Mouse (Mus musculus) heart, embryonic 12.5 days (tissue): ENCODE measurements at regions not wholly inside any gene's neighbourhood (a gene's known extent, or its start where the extent isn't known, plus 50 kb on each side); places are given as distances from the start of the nearest gene placed in this dataset.
A peak's percentile ranks its signal among the peaks of the same experiment; 100 is the strongest.

Source experiments
- ATAC-seq: fragments of 200-750 bp; cut with Nextera tagmentation; 2 replicates; pipeline ENCODE4 v1.8.0; 2017; ENCODE audit warnings: moderate TSS enrichment, moderate library complexity; ENCODE audit not compliant: insufficient number of reproducible peaks, low FRiP score
- H3K27ac ChIP-seq: fragments of 300-500 bp; sonication (generic); 2 replicates; pipeline ENCODE4 v1.5.1; 2016; ENCODE audit warnings: mild to moderate bottlenecking, moderate library complexity; ENCODE audit not compliant: poor library complexity, severe bottlenecking
- H3K27me3 ChIP-seq: fragments of 300-500 bp; sonication (generic); replicated peaks from 2 replicates; pipeline ENCODE4 v1.6.1; 2016; ENCODE audit warnings: mild to moderate bottlenecking, moderate library complexity
- H3K36me3 ChIP-seq: fragments of 300-500 bp; sonication (generic); 2 replicates; pipeline ENCODE4 v1.6.1; 2016; ENCODE audit warnings: mild to moderate bottlenecking, moderate library complexity
- H3K4me1 ChIP-seq: fragments of 300-500 bp; sonication (generic); replicated peaks from 2 replicates; pipeline ENCODE4 v1.6.1; 2016; ENCODE audit warnings: mild to moderate bottlenecking
- H3K4me2 ChIP-seq: fragments of 300-500 bp; sonication (generic); 2 replicates; pipeline ENCODE4 v1.6.1; 2016; ENCODE audit warnings: mild to moderate bottlenecking, moderate library complexity
- H3K4me3 ChIP-seq: fragments of 300-500 bp; sonication (generic); 2 replicates; pipeline ENCODE4 v1.5.1; 2016; ENCODE audit warnings: mild to moderate bottlenecking
- H3K9ac ChIP-seq: fragments of 300-500 bp; sonication (generic); 2 replicates; pipeline ENCODE4 v1.6.1; 2016; ENCODE audit warnings: mild to moderate bottlenecking, moderate library complexity
- H3K9me3 ChIP-seq: fragments of 300-500 bp; sonication (generic); replicated peaks from 2 replicates; pipeline ENCODE4 v1.6.1; 2016; ENCODE audit warnings: mild to moderate bottlenecking, moderate library complexity
- WGBS: fragments of 180-500 bp; shearing (Covaris S2); methylation state at CpG from one replicate; pipeline ENCODE4 v1.1.7; 2016; 5-methylcytosine and 5-hydroxymethylcytosine counted together

- 80% methylated on average over 9 of the region's 9 CpGs for WGBS
- H3K9me3 ChIP-seq, result peaks cover 5% of the 10 kb centered on the region; the same call in 1 of the 2 replicates
- H3K9ac ChIP-seq, result no peak overlapping the region
- no peak overlapping the region for H3K4me2 ChIP-seq
- H3K4me3 ChIP-seq, result no peak overlapping the region
- H3K27ac ChIP-seq, result no peak overlapping the region
- H3K27me3 ChIP-seq, result no peaks in the 10 kb centered on the region
- no peak for ATAC-seq
- H3K36me3 ChIP-seq, result no peaks in the 10 kb centered on the region
- no peaks in the 10 kb centered on the region for H3K4me1 ChIP-seq
Observed at GRCm38 (mm10) chr9:103813791-103814190, 52.2 kb upstream of the Tmem108 start.

GRCm38 (mm10) chr9:103818998-103819397 lies 57.4 kb upstream of the Tmem108 start:
- H3K9me3 ChIP-seq, result no peaks in the 10 kb centered on the region; the same call in 1 of the 2 replicates
- WGBS, result 81% methylated on average over 2 of the region's 2 CpGs
- H3K27ac ChIP-seq, result no peak overlapping the region
- no peak for ATAC-seq
- no peak overlapping the region for H3K9ac ChIP-seq
- H3K36me3 ChIP-seq, result no peaks in the 10 kb centered on the region
- no peak overlapping the region for H3K4me2 ChIP-seq
- H3K4me3 ChIP-seq, result no peak overlapping the region
- no peaks in the 10 kb centered on the region for H3K4me1 ChIP-seq
- no peaks in the 10 kb centered on the region for H3K27me3 ChIP-seq

DNA sequence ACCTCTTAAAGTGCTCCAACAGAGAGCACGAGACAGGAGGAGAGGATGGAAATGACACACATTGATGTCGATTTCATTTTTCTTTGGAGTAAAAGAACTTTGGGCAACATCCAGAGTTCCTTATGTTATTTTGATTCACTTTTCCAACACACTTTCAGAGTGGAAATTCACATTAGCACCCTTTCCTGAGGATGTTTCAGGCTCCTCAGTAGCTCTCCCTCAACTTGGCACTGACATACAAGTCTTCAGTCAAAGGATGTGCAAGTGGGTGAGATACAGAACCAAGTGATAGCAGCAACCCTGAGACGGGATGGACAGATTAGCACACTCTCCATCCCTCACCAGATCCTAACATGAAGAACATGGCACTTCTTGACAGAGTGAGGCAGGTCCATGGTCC lies 60.0 kb upstream of the Tmem108 start:
- 66% methylated on average over 3 of the region's 3 CpGs for WGBS
- Histone ChIP-seq H3K9me3 (no peaks in the 10 kb centered on the region), H3K4me2 (no peak overlapping the region), H3K27ac (no peak overlapping the region), H3K27me3 (no peaks in the 10 kb centered on the region), H3K36me3 (no peaks in the 10 kb centered on the region), H3K9ac (no peak overlapping the region), H3K4me1 (no peaks in the 10 kb centered on the region), H3K4me3 (no peak overlapping the region)
- ATAC-seq, result no peak

GRCm38 (mm10) chr9:103823491-103823890 lies 61.9 kb upstream of the Tmem108 start:
- no peak for ATAC-seq
- H3K9ac ChIP-seq, result no peak overlapping the region
- no peaks in the 10 kb centered on the region for H3K4me1 ChIP-seq
- no peaks in the 10 kb centered on the region for H3K36me3 ChIP-seq
- no peaks in the 10 kb centered on the region for H3K27me3 ChIP-seq
- no peak overlapping the region for H3K4me2 ChIP-seq
- no peaks in the 10 kb centered on the region for H3K9me3 ChIP-seq
- 58% methylated on average over 3 of the region's 3 CpGs for WGBS
- no peak overlapping the region for H3K4me3 ChIP-seq
- no peak overlapping the region for H3K27ac ChIP-seq

DNA sequence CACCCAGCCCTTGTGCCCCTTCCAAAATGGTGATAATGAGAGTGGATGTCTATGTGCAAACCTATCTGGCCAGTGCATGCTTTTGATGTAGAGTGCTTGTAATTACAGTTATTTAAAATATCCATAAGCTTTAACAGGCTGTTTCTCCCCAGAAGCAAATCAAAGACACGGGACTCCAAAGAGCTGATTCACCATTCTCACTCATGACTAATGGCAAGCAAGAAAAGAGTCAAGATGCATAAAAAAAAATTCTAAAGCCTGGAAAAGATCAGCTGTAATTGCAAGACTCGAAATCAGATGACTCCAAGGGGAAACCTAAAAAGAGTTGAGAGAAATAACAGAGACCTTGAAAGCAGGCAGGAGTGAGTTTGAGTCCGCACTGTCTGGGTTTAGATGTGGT lies 79.6 kb upstream of the Tmem108 start:
- no peak for ATAC-seq
- no peaks in the 10 kb centered on the region for H3K36me3 ChIP-seq
- H3K27ac ChIP-seq, result no peak overlapping the region
- H3K27me3 ChIP-seq, result no peaks in the 10 kb centered on the region
- no peak overlapping the region for H3K9ac ChIP-seq
- H3K4me1 ChIP-seq, result no peaks in the 10 kb centered on the region
- H3K4me2 ChIP-seq, result no peak overlapping the region
- no peaks in the 10 kb centered on the region for H3K9me3 ChIP-seq
- WGBS, result 70% methylated on average over 3 of the region's 3 CpGs
- no peak overlapping the region for H3K4me3 ChIP-seq

DNA sequence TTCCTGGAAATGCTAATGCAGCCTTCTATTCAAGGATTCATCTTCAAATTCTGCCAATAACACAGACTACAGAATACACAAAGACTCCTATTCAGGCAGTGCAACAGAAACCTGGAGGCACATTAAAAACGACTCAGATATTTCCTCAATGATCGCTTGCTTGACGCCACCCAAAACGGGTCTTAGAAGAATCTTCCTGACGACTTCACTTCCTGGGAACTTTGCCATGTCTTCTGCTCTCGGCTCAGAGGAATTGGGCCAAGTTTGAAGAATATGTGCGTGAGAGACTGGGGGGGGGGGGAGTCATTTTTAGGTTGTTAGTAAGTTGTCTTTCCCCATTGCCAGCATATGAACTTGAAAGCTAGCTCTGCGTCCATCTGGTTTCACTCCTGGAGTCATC lies 82.2 kb upstream of the Tmem108 start:
- WGBS, result 74% methylated on average over 8 of the region's 8 CpGs
- H3K4me1 ChIP-seq, result peaks cover 10% of the 10 kb centered on the region
- no peak for ATAC-seq
- no peaks in the 10 kb centered on the region for H3K9me3 ChIP-seq
- no peaks in the 10 kb centered on the region for H3K36me3 ChIP-seq
- H3K9ac ChIP-seq, result no peak overlapping the region
- H3K4me2 ChIP-seq, result no peak overlapping the region
- H3K27me3 ChIP-seq, result no peaks in the 10 kb centered on the region
- H3K4me3 ChIP-seq, result no peak overlapping the region
- no peak overlapping the region for H3K27ac ChIP-seq

DNA sequence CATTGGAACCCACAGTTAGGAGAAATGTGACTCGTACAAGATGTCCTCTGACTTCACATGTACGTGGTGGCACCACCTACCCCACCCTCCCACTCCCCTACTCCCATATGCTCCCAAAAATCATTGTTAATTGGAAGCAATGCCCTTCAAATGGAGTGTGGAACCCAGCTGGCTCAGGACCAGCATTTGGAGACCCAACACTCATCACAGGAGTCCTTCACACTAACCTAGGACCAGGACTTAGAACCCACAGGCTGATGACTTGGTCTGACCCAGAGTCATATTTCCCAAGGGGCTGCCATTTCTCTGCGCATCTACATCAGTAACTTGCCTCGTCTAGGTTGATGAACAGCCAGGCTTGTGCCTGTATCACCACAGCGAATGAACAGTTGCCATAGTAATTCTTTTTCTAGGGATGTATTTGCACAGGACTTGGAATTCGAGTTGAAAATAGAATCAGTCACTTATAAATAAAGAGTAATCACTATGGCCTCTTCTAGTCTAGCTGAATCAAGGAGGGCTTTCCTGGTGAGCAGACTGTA lies 84.3 kb upstream of the Tmem108 start:
- peaks cover 10% of the 10 kb centered on the region for H3K4me1 ChIP-seq
- no peaks in the 10 kb centered on the region for H3K27me3 ChIP-seq
- H3K4me3 ChIP-seq, result no peak overlapping the region
- H3K9me3 ChIP-seq, result no peaks in the 10 kb centered on the region
- WGBS, result 77% methylated on average over 6 of the region's 6 CpGs
- no peak overlapping the region for H3K27ac ChIP-seq
- no peaks in the 10 kb centered on the region for H3K36me3 ChIP-seq
- ATAC-seq, result no peak
- H3K4me2 ChIP-seq, result no peak overlapping the region
- H3K9ac ChIP-seq, result no peak overlapping the region

DNA sequence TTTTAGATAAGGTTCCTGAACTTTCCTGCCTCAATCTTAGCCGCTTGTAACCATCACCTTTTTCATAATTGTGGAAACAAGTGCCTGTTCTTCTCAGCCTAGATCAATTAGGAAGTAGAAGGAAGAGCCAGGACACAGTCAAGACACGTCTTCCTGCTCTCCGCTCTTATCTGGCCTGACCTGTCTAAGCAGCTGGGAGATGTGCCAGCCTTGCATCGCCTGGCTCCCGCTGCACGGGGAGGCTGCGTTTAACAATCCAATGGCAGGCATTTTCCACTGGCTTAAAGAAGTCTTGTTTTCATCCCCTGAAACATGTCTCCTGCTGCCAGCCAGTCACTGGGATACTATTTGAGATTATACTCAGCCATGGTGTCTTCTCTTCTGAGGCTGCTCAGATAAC lies 86.3 kb upstream of the Tmem108 start:
- no peak overlapping the region for H3K27ac ChIP-seq
- ATAC-seq, result no peak
- H3K36me3 ChIP-seq, result no peaks in the 10 kb centered on the region
- peaks cover 10% of the 10 kb centered on the region for H3K4me1 ChIP-seq
- H3K4me3 ChIP-seq, result no peak overlapping the region
- no peaks in the 10 kb centered on the region for H3K27me3 ChIP-seq
- peaks cover 4% of the 10 kb centered on the region for H3K9me3 ChIP-seq
- 34% methylated on average over 7 of the region's 7 CpGs for WGBS
- no peak overlapping the region for H3K4me2 ChIP-seq
- H3K9ac ChIP-seq, result no peak overlapping the region

DNA sequence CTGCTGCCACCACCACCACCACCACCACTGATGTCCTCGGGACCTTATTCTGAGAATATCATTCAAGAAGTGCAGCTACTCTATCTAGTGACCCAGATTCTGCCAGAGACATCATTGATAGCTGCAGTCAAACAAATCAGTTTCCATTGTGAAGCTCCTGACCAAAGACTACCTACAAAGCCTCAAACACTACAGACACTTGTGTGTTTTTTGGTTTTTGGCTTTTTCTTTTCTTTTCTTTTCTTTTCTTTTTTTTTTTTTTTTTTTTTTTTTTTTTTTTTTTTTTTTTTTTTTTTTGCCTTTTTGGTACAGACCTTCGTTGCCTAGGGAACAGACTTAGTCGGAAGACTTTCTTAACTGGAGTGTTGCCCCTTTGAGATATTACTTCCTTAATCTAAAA lies 87.4 kb upstream of the Tmem108 start:
- 77% methylated on average over 3 of the region's 3 CpGs for WGBS
- H3K4me3 ChIP-seq, result no peak overlapping the region
- H3K9me3 ChIP-seq, result peaks cover 11% of the 10 kb centered on the region
- no peaks in the 10 kb centered on the region for H3K36me3 ChIP-seq
- no peak overlapping the region for H3K27ac ChIP-seq
- ATAC-seq, result no peak
- peaks cover 10% of the 10 kb centered on the region for H3K4me1 ChIP-seq
- no peak overlapping the region for H3K4me2 ChIP-seq
- H3K9ac ChIP-seq, result no peak overlapping the region
- no peaks in the 10 kb centered on the region for H3K27me3 ChIP-seq

GRCm38 (mm10) chr9:103852691-103853090 lies 91.1 kb upstream of the Tmem108 start:
- 90% methylated on average over 2 of the region's 2 CpGs for WGBS
- Histone ChIP-seq H3K4me1 (peaks cover 9% of the 10 kb centered on the region), H3K27me3 (no peaks in the 10 kb centered on the region), H3K4me2 (no peak overlapping the region), H3K9me3 (peaks cover 11% of the 10 kb centered on the region), H3K27ac (no peak overlapping the region), H3K36me3 (no peaks in the 10 kb centered on the region), H3K9ac (no peak overlapping the region), H3K4me3 (no peak overlapping the region)
- ATAC-seq, result no peak

DNA sequence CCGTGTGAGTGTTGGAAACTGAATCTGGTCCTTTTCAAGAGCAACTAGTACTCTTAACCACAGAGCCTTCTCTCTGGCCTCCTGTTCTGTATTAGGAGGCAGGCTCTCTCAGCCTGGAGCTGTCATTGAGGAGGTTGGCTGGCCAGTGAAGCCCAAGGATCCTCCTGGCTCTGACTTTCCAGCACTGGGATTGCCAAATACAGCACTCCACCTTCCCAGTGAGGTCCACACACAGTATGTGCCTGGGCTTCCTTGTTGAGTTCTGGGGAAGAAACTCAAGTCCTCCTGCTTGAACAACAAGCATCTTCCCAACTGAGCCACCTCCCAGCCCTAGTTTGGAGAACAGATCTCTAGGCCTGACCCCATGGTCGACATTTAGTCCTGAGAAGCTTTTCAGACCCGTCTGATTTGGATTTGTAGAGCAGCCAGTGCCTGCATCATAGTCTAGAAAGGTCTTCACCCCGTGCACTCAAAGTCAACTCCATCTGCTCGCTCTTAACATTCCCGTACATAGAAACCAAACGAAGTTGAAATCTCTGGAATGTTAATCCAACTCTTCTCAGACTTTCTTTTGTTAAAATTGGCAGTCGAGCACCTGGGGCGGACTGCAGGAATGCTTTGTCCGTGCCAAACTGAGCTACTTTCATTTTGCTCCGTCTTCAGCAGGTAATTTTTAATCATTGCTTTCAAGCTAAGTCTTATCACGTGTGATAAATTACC lies 99.2 kb upstream of the Tmem108 start:
- Histone ChIP-seq H3K4me3 (no peak overlapping the region), H3K27ac (no peak overlapping the region), H3K4me2 (peak overlapping the region; percentile 27; the same call in 1 of the 2 replicates), H3K9me3 (no peaks in the 10 kb centered on the region), H3K36me3 (no peaks in the 10 kb centered on the region), H3K9ac (no peak overlapping the region), H3K4me1 (no peaks in the 10 kb centered on the region), H3K27me3 (no peaks in the 10 kb centered on the region)
- 51% methylated on average over 12 of the region's 12 CpGs for WGBS
- no peak for ATAC-seq

DNA sequence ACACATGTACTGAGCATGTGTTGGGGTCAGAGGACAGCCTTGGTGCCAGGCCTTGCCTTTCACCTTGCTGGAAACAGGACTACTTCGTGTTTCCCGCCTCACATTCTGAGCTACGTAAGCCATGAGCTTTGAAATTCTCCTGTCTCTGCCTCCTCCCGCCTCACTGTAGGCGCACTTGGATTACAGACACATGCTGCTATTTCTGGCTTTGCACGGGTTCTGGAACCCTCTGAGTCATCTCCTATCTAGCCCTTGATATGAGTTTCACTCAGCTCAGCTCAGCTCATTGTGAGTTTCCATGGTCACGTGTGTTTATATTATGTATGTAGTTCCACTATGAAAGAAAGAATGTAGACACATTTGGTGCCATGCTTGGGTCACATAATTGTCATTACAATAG lies 100.9 kb upstream of the Tmem108 start:
- WGBS, result 64% methylated on average over 7 of the region's 7 CpGs
- no peak for ATAC-seq
- H3K4me3 ChIP-seq, result no peak overlapping the region

More for the DNA sequence above, 100.9 kb upstream of the Tmem108 start:
- H3K9ac ChIP-seq, result no peak overlapping the region
- H3K4me1 ChIP-seq, result no peaks in the 10 kb centered on the region
- H3K36me3 ChIP-seq, result no peaks in the 10 kb centered on the region
- no peaks in the 10 kb centered on the region for H3K9me3 ChIP-seq
- no peak overlapping the region for H3K4me2 ChIP-seq
- H3K27ac ChIP-seq, result no peak overlapping the region
- no peaks in the 10 kb centered on the region for H3K27me3 ChIP-seq
